ENCODE assay signal across 10 mouse cellular contexts in the genomic region with DNA sequence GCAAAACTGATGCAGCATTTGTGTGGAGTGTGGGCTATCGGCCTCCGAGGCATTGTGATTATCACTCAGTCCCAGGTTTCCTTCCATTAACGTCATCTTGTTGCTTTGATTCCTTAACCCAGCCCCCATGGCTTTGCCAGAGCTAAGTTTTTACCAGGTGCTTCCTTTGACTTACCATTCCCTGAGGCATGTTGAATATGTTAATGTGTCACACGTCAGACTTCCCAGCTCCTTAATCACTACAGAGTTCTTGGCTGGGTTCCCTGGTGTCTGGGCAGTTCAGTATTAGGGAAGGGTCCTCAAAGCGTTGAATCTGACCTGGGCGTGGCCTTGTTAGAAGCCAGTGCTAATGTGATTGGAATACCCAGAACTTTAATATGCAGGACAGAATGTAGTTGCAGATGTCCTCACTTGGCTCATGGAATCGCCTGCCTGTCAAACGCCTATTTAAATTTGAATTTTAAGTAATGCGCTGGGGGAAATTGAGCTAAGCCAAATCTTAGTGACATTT. TPM values are rescaled to one million over a fixed set of nuclear protein-coding genes. Genes with fewer than 3 reads are reported as not detected.
DNase-seq lines count a peak whose midpoint lies in the region; ATAC-seq and TF ChIP-seq lines count a peak whose summit lies in the region.
"Had no signal": no experiment of that assay in that cellular context is flagged by ENCODE, and none has a peak within 500 bp of the region (broad histone marks: within the 10 kb centered on the region; RNA-seq: fewer than 3 reads in every experiment).

No protein-coding gene starts in this region.

- DNase-seq in layer of hippocampus, adult 2 months (ENCODE audit: low spot score in 2 of 2): no peak
- no peak for DNase-seq in layer of hippocampus, adult 11-12 months (ENCODE audit: low spot score)
- DNase-seq in heart, postnatal 4 days: peak; percentile 48
- no peak for DNase-seq in T-cell, adult 2 months (ENCODE audit: low spot score)
- no peak for DNase-seq in ovary, postnatal 14 days (ENCODE audit: low spot score)

- H3K4me1 ChIP-seq in embryonic fibroblast, embryonic 13.5 days (ENCODE audit: control insufficient read depth, insufficient read depth, low read length): peaks cover 20% of the 10 kb centered on the region
- peaks cover 82% of the 10 kb centered on the region for H3K4me1 ChIP-seq in limb, embryonic 13.5 days

- no peak for TF ChIP-seq POLR2A in embryonic fibroblast, embryonic 13.5 days (IDR thresholded peaks at IDR 0.05; ENCODE audit: low read depth, low read length)

- H3K27ac ChIP-seq in layer of hippocampus, adult 2 months: peak overlapping the region; percentile 75
- H3K27ac ChIP-seq in embryonic fibroblast, embryonic 13.5 days (ENCODE audit: insufficient read depth, low read length): peak overlapping the region; percentile 46; the same call in 1 of the 2 replicates
- H3K27ac ChIP-seq in limb, embryonic 13.5 days: peak overlapping the region; percentile 66

- no peaks in the 10 kb centered on the region for H3K36me3 ChIP-seq in limb, embryonic 13.5 days

- H3K27me3 ChIP-seq in limb, embryonic 13.5 days: no peaks in the 10 kb centered on the region; the same call in 1 of the 2 replicates
- H3K27me3 ChIP-seq: CH12.LX had no signal

- H3K9ac ChIP-seq in limb, embryonic 13.5 days: no peak overlapping the region

- H3K4me3 ChIP-seq in layer of hippocampus, adult 2 months: no peak overlapping the region
- no peak overlapping the region for H3K4me3 ChIP-seq in embryonic fibroblast, embryonic 13.5 days (ENCODE audit: insufficient read depth, low read length)
- H3K4me3 ChIP-seq in limb, embryonic 13.5 days: no peak overlapping the region
- H3K4me3 ChIP-seq: erythroblast, embryonic 14.5 days had no signal

- no peaks in the 10 kb centered on the region for H3K9me3 ChIP-seq in limb, embryonic 13.5 days

- peak overlapping the region; percentile 39 for H3K4me2 ChIP-seq in limb, embryonic 13.5 days (replicated peaks)

- peak; percentile 24; the same call in 1 of the 2 replicates for ATAC-seq in limb, embryonic 13.5 days (ENCODE audit: low FRiP score, low read depth)
- no peak for ATAC-seq in erythroid progenitor cell, adult 5-6 weeks (replicated peaks; ENCODE audit: low FRiP score, poor library complexity, severe bottlenecking)

- 42% methylated on average over 9 of the region's 9 CpGs for WGBS in limb, embryonic 13.5 days

- TF ChIP-seq CTCF in layer of hippocampus, adult 2 months (conservative IDR thresholded peaks at IDR 0.05): no peak
- TF ChIP-seq CTCF in embryonic fibroblast, embryonic 13.5 days (IDR thresholded peaks at IDR 0.05; ENCODE audit: borderline replicate concordance, insufficient read depth, low read length): no peak

RNA-seq across cellular contexts. Expression of a gene that starts 23.6 kb away (rescaled TPM):
- total RNA-seq in layer of hippocampus, adult 2 months (2021): 100 to 1,000 TPM; 317 to 337 TPM
- 31.4 and 38.0 TPM in 2 replicates for polyA plus RNA-seq in embryonic fibroblast, embryonic 13.5 days (2011; ENCODE audit: insufficient read length, low read depth, missing spikeins)
- total RNA-seq in heart, postnatal 4 days (2021): 10 to 100 TPM; 71.8 to 73.6 TPM
- 9.4 and 10.8 TPM in 2 replicates for polyA plus RNA-seq in limb, embryonic 13.5 days (2015; fragmentation: Nextera tagmentation; extraction: Ambion mirVana)
- total RNA-seq in erythroid progenitor cell, adult 5-6 weeks (2015; ENCODE audit: low replicate concordance): 4.6 and 8.6 TPM in 2 replicates
- 5.3 and 13.0 TPM in 2 replicates for total RNA-seq in erythroid progenitor cell, adult 5-6 weeks (2017; ENCODE audit: low replicate concordance)

RNA-seq across cellular contexts. Expression of a gene that starts 51.1 kb away (rescaled TPM):
- 10 to 100 TPM; 20.6 to 21.9 TPM for total RNA-seq in layer of hippocampus, adult 2 months (2021)
- polyA plus RNA-seq in embryonic fibroblast, embryonic 13.5 days (2011; ENCODE audit: insufficient read length, low read depth, missing spikeins): 45.9 and 47.3 TPM in 2 replicates
- 10 to 100 TPM; 18.0 to 21.5 TPM for total RNA-seq in heart, postnatal 4 days (2021)
- polyA plus RNA-seq in limb, embryonic 13.5 days (2015; fragmentation: Nextera tagmentation; extraction: Ambion mirVana): 22.4 and 23.6 TPM in 2 replicates
- 2.9 and 5.4 TPM in 2 replicates for total RNA-seq in erythroid progenitor cell, adult 5-6 weeks (2015; ENCODE audit: low replicate concordance)
- 7.2 and 9.2 TPM in 2 replicates for total RNA-seq in erythroid progenitor cell, adult 5-6 weeks (2017; ENCODE audit: low replicate concordance)

Comparison
In these comparisons a context has a peak if more than half of its experiments do, and no peak if none do; other contexts are left out.
1. RNA of a gene that starts 23.6 kb away (total RNA-seq): 317 to 337 TPM in layer of hippocampus, adult 2 months and 71.8 to 73.6 TPM in heart, postnatal 4 days; 4.6 to 13.0 TPM in erythroid progenitor cell, adult 5-6 weeks; every median in the first group is over 4 times any median in the second.
2. Peak in every context shown above with its lines, with median percentiles within 50 percentile points of each other: H3K27ac ChIP-seq.